Mouse (Mus musculus): ENCODE data around the gene Slc12a5.

DNA sequence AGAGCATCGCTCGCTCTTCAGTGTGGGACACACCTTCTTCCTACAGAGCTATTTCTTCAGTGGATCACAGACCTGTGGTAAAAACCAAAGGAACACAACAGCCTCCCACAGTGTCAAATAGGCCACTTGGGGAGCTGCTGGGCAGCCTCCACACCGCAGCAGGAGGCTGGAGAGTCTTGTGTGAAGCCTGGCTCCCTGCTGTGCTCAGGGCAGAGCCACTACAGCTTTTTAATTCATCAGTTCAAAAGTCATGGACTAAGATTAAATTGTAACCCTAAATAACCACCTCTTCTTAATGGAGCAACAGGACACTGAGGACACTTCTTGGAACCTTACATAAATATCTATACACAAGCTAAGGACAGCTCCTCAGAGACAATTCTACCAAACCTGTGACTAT lies 42.5 kb downstream of the Slc12a5 start:
- no peak for TF ChIP-seq EP300 (optimal IDR thresholded peaks at IDR 0.05)
- TF ChIP-seq CTCF (IDR thresholded peaks at IDR 0.05; ENCODE audit: low read depth) = no peak

Measured in stomach, postnatal 0 days (tissue).